Mouse (Mus musculus) bone marrow, adult 2 months (tissue): ENCODE data around the gene Vegfa.

Source experiments
- CTCF ChIP-seq: fragments of 200-500 bp; IDR thresholded peaks from 2 replicates; pipeline ENCODE4 v1.5.1; 2011; ENCODE audit warnings: low read length, control low read depth; ENCODE audit not compliant: control insufficient read depth, insufficient read depth
- POLR2A ChIP-seq: fragments of 200-500 bp; IDR thresholded peaks from 2 replicates; pipeline ENCODE4 v1.6.1; 2011; ENCODE audit warnings: low read depth, mild to moderate bottlenecking, control low read depth, low read length, borderline replicate concordance; ENCODE audit not compliant: control insufficient read depth

- TF ChIP-seq POLR2A, result no peak
- no peak for TF ChIP-seq CTCF
Observed at GRCm38 (mm10) chr17:46003717-46004481, 28.3 kb downstream of the Vegfa start.
